Mouse (Mus musculus) brain, embryonic 14.5 days (tissue): ENCODE results near the gene Neurod6.

Source experiments
- CTCF ChIP-seq: fragments of 200-500 bp; IDR thresholded peaks from 2 replicates; pipeline ENCODE4 v1.5.1; 2012; ENCODE audit warnings: inconsistent platforms, mild to moderate bottlenecking, moderate library complexity, borderline replicate concordance; ENCODE audit not compliant: insufficient read depth, insufficient read length; ENCODE audit errors: extremely low read depth
- POLR2A ChIP-seq: fragments of 200-500 bp; IDR thresholded peaks from 2 replicates; pipeline ENCODE4 v1.6.1; 2012; ENCODE audit warnings: mild to moderate bottlenecking, inconsistent platforms, borderline replicate concordance; ENCODE audit not compliant: poor library complexity, insufficient read depth, insufficient read length, severe bottlenecking; ENCODE audit errors: extremely low read depth

DNA sequence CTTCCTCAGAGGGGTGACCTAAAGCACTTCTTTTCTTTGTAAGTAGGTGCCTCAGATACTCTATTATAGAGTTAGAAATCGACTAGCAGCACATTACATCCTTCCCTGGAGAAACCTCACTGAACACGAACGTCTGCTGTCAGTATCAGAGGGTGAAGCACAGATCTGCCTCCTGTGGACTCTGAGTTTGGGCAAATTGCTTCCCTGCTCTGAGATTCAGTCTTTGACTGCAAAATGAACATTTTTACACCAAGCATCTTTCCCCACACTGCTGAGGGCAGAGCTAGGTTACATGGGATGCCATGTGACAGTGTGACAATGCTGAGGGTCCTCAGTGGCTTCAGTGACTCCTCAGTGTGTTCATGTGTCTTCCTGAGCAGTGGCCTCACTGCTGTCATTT is 13.3 kb downstream of the Neurod6 start:
- TF ChIP-seq CTCF (no peak), POLR2A (no peak)
